Mouse (Mus musculus): ENCODE results near the gene Cyp2d12.

- TF ChIP-seq POLR2A (IDR thresholded peaks at IDR 0.05; ENCODE audit: borderline replicate concordance, extremely low read depth, insufficient read depth, insufficient read length, poor library complexity, severe bottlenecking) (no peak), CTCF (IDR thresholded peaks at IDR 0.05; ENCODE audit: borderline replicate concordance, extremely low read depth, insufficient read depth, insufficient read length) (no peak)
Observed at GRCm38 (mm10) chr15:82506971-82507370, 47.9 kb upstream of the Cyp2d12 start.

Data from brain, embryonic 14.5 days (tissue).